Mouse (Mus musculus) testis, adult 2 months (tissue): ENCODE data around the gene Med26.

Experiments used
- CTCF ChIP-seq: fragments of 200-500 bp; IDR thresholded peaks from 2 replicates; pipeline ENCODE4 v1.5.1; 2012; ENCODE audit warnings: low read depth, mild to moderate bottlenecking, inconsistent platforms, low read length, moderate library complexity; ENCODE audit not compliant: control insufficient read depth, insufficient read depth, insufficient replicate concordance
- POLR2A ChIP-seq: fragments of 200-500 bp; IDR thresholded peaks from 2 replicates; pipeline ENCODE4 v1.6.1; 2012; ENCODE audit warnings: low read depth, mild to moderate bottlenecking, inconsistent platforms, low read length, moderate library complexity; ENCODE audit not compliant: control insufficient read depth

DNA sequence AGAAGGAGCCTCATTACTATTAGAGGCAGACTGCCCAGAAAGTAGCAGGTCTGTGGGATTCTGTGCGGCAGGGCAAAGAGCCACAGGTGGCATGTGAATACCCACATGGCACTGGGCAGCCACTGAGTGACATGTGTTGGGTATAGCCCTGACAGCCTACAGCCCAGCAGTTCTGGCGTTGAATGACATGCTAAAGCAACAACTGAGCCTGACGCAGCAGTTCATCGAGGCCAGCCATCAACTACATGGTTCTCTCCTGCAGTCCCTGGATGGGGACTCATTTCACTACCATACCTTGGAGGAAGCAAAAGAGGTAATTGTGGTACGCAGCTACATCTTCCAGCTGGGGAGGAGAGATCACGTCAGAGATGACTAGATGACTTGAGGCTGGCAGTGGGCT is 89.6 kb downstream of the Med26 start:
- no peak for TF ChIP-seq POLR2A
- TF ChIP-seq CTCF, result no peak
